Mouse (Mus musculus) embryonic facial prominence, embryonic 13.5 days (tissue): ENCODE data around the gene Il1f6. TPM values are rescaled to one million over a fixed set of nuclear protein-coding genes. Genes with fewer than 3 reads are reported as not detected.
"Not testable (repeated sequence)": the region's sequence is repeated elsewhere in the genome, so short reads cannot be mapped to it uniquely, and the experiment has no call there.

Source experiments
- ATAC-seq: fragments of 200-750 bp; cut with Nextera tagmentation; 2 replicates; pipeline ENCODE4 v1.8.0; 2017; ENCODE audit warnings: low read depth; ENCODE audit not compliant: insufficient number of reproducible peaks, insufficient read depth, low FRiP score, low TSS enrichment
- H3K27ac ChIP-seq: fragments of 300-500 bp; sonication (generic); 2 replicates; pipeline ENCODE4 v1.5.1; 2015; ENCODE audit warnings: moderate library complexity, mild to moderate bottlenecking, inconsistent platforms
- H3K27me3 ChIP-seq: fragments of 300-500 bp; sonication (generic); 2 replicates; pipeline ENCODE4 v1.6.1; 2015; ENCODE audit warnings: mild to moderate bottlenecking, inconsistent platforms
- H3K36me3 ChIP-seq: fragments of 300-500 bp; sonication (generic); 2 replicates; pipeline ENCODE4 v1.6.1; 2015; ENCODE audit warnings: mild to moderate bottlenecking, inconsistent platforms
- H3K4me1 ChIP-seq: fragments of 300-500 bp; sonication (generic); 2 replicates; pipeline ENCODE4 v1.6.1; 2015; ENCODE audit warnings: inconsistent platforms
- H3K4me2 ChIP-seq: fragments of 300-500 bp; sonication (generic); 2 replicates; pipeline ENCODE4 v1.6.1; 2015; ENCODE audit warnings: moderate library complexity, mild to moderate bottlenecking, inconsistent platforms
- H3K4me3 ChIP-seq: fragments of 300-500 bp; sonication (generic); 2 replicates; pipeline ENCODE4 v1.5.1; 2015; ENCODE audit warnings: mild to moderate bottlenecking, inconsistent platforms
- H3K9ac ChIP-seq: fragments of 300-500 bp; sonication (generic); 2 replicates; pipeline ENCODE4 v1.6.1; 2015; ENCODE audit warnings: mild to moderate bottlenecking, inconsistent platforms
- H3K9me3 ChIP-seq: fragments of 300-500 bp; sonication (generic); 2 replicates; pipeline ENCODE4 v1.6.1; 2016; ENCODE audit warnings: inconsistent platforms
- WGBS: fragments of 180-500 bp; shearing (Covaris S2); methylation state at CpG from one replicate; pipeline ENCODE4 v1.1.7; 2015; ENCODE audit warnings: mixed read lengths; 5-methylcytosine and 5-hydroxymethylcytosine counted together
- polyA plus RNA-seq: library from polyadenylated mRNA; unstranded; fragments of >200 nt; fragmentation: Nextera tagmentation; extraction: Ambion mirVana; gene quantifications from 2 replicates; pipeline ENCODE4 v1.2.1, GENCODE M21; 2015

Gene Il1f6
- not detected in 2 replicates for polyA plus RNA-seq

- no peaks in the 10 kb centered on the region for H3K4me1 ChIP-seq
- H3K36me3 ChIP-seq = no peaks in the 10 kb centered on the region
- no peaks in the 10 kb centered on the region for H3K27me3 ChIP-seq
- H3K4me3 ChIP-seq = no peak within 1 kb of the TSS
- no peak within 1 kb of the TSS for H3K27ac ChIP-seq
- WGBS = 70% methylated on average over 2 of the region's 2 CpGs
- no peak within 1 kb of the TSS for H3K9ac ChIP-seq
- no peaks in the 10 kb centered on the region for H3K9me3 ChIP-seq
- no peak for ATAC-seq
- H3K4me2 ChIP-seq = no peak within 1 kb of the TSS
Observed at GRCm38 (mm10) chr2:24215118-24215517, at the start of gene Il1f6. Gene Il1f6, plus strand, starts transcription at chr2:24215418.

DNA sequence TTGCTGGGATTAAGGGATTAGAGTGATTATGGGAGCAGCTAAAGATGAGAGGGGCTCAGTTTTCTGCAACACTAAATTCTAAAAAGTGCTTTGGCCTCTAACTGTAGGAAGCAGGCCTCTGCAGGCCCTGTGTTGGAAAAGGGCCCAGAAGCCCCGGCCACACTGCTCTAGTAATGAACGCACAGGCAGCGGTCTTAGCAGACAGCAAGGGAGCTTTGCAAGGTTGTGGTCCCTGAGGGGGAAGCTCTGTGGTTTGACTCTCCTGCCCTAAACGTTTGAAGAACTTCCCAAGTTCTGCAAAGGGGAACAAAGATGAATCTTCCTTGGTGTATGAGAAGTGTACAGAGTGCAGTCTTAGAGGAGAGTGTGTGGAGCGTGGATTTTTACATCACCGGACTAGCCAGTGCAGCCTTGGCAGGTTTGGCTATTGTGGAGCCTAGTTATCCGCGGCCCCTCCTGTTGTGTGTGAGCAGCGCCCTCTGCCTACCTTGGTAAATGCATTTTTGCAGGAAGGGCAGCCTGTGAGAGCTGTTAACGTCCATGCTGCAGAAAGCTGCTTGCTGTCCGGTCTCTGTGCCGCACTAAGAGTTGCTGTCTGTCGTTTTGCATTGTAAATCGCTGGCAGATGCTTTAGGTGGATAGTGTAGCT, 33.4 kb upstream of the Il1f6 start:
- H3K9me3 ChIP-seq, H3K9ac ChIP-seq, H3K27me3 ChIP-seq, H3K36me3 ChIP-seq, H3K4me1 ChIP-seq, H3K27ac ChIP-seq, ATAC-seq: not testable (repeated sequence)
- Histone ChIP-seq H3K4me3 (peak overlapping the region; percentile 19), H3K4me2 (peak overlapping the region; percentile 47)
- 11% methylated on average over 14 of the region's 14 CpGs for WGBS

- not testable (repeated sequence) for H3K4me1 ChIP-seq, H3K36me3 ChIP-seq, H3K9me3 ChIP-seq, H3K9ac ChIP-seq, H3K27ac ChIP-seq, H3K27me3 ChIP-seq, ATAC-seq
- WGBS = 52% methylated on average over 13 of the region's 13 CpGs
- peak overlapping the region; percentile 47 for H3K4me2 ChIP-seq
- peak overlapping the region; percentile 19 for H3K4me3 ChIP-seq
Observed at GRCm38 (mm10) chr2:24182423-24183147, 32.6 kb upstream of the Il1f6 start.

DNA sequence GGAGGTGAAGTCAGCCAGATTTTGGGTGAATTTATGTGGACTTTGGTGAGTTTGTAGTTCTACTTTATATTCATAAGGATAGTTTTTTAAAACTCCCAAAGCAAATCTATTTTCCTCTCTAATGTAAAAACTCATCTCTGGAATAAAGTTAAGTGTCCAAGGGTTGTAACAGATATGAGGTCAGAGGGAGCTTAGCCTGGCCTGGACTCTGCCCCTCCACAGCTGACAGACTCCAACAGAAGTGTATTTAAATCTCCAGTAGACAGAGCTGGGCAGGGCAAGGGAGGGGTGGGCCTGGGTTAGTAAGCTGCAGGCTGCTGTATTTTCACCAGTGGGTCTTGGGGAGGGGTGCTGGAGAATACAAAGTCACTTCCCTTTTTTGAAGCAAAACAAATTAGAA, 31.1 kb upstream of the Il1f6 start:
- not testable (repeated sequence) for H3K4me3 ChIP-seq, H3K9ac ChIP-seq, H3K4me1 ChIP-seq, H3K9me3 ChIP-seq, H3K27me3 ChIP-seq, H3K36me3 ChIP-seq, H3K4me2 ChIP-seq, H3K27ac ChIP-seq, ATAC-seq

DNA sequence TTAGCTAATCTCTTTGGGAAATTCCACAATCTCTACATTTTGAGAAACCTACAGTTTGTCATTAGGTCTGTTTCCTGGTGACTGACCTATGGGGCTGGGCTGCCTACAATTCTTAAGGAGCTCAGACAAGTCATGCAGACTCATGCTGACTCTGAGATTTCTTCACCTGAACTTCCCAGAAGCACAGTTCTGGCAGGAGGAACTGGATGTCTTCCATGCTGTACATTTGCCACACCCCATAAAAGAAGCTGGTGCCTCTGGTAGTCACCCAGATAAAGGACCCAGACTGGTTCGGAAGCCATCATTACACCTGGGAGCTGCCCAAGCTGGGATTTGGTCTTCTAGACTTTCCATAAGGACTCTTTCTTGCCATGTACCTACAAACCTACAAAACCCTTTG, 29.0 kb upstream of the Il1f6 start, which contains the start of gene Il1f9:
Gene Il1f9 (plus strand): TSS at position 301 of the 400 bp plus-strand sequence.
- 92% methylated on average over 1 of the region's 1 CpGs for WGBS

GRCm38 (mm10) chr2:24187585-24187984, 27.6 kb upstream of the Il1f6 start:
- Histone ChIP-seq H3K4me2 (no peak overlapping the region), H3K4me3 (no peak overlapping the region), H3K27me3 (no peaks in the 10 kb centered on the region), H3K36me3 (no peaks in the 10 kb centered on the region), H3K4me1 (no peaks in the 10 kb centered on the region), H3K9me3 (no peaks in the 10 kb centered on the region), H3K27ac (no peak overlapping the region), H3K9ac (no peak overlapping the region)
- ATAC-seq = no peak
- WGBS = 67% methylated on average over 6 of the region's 6 CpGs

More for the DNA sequence above, 29.0 kb upstream of the Il1f6 start, which contains the start of gene Il1f9:
- no peak within 1 kb of the TSS for H3K27ac ChIP-seq
- no peaks in the 10 kb centered on the region for H3K27me3 ChIP-seq
- no peak within 1 kb of the TSS for H3K4me3 ChIP-seq
- no peaks in the 10 kb centered on the region for H3K4me1 ChIP-seq
- no peaks in the 10 kb centered on the region for H3K9me3 ChIP-seq
- no peak within 1 kb of the TSS for H3K4me2 ChIP-seq
- no peak within 1 kb of the TSS for H3K9ac ChIP-seq
- no peaks in the 10 kb centered on the region for H3K36me3 ChIP-seq
- no peak for ATAC-seq

GRCm38 (mm10) chr2:24188189-24188588, 27.0 kb upstream of the Il1f6 start:
- Histone ChIP-seq H3K9ac (no peak overlapping the region), H3K9me3 (no peaks in the 10 kb centered on the region), H3K4me3 (no peak overlapping the region), H3K4me2 (no peak overlapping the region), H3K27me3 (no peaks in the 10 kb centered on the region), H3K36me3 (no peaks in the 10 kb centered on the region), H3K27ac (no peak overlapping the region), H3K4me1 (no peaks in the 10 kb centered on the region)
- WGBS = 57% methylated on average over 1 of the region's 1 CpGs
- ATAC-seq = no peak

DNA sequence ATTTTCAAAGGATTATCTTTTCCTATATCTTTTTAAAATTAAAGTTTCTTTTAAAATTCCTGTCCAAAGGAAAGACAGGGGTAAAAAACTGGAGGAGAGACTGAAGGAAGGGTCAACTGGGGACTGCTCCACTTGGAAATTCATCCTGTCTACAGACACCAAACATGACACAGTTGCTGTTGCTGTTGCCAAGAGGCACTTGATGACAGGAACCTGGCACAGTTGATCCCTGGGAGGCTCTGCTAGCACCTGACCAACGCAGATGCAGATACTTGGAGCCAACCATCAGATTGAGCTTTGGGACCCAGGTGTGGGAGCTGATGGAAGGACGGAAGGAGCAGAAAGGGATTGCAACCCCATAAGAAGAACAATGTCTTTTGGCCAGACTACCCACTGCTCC, 12.0 kb downstream of the Il1f6 start:
- Histone ChIP-seq H3K27ac (no peak overlapping the region), H3K4me1 (no peaks in the 10 kb centered on the region), H3K4me2 (no peak overlapping the region), H3K27me3 (no peaks in the 10 kb centered on the region), H3K36me3 (no peaks in the 10 kb centered on the region), H3K4me3 (no peak overlapping the region), H3K9me3 (no peaks in the 10 kb centered on the region), H3K9ac (no peak overlapping the region)
- 75% methylated on average over 2 of the region's 2 CpGs for WGBS
- no peak for ATAC-seq

DNA sequence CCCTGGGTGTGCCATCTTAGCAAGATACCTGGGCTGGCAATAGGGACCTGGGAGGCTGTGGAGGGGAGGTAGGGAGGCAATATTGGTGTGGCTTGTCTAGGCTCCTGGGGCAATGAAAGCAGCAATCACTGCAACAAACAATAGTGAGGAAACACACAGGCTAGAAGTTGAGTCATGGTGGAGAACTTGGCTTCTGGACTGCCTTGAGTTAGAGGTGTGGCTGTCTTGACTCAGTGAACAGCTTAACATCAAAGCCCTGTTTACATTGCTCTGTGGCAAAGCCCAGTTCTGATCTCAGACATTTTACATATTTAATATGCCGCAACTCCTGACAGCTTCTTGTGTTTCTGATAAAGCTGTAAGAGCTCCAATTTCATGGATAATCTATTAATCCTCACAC, 52.3 kb downstream of the Il1f6 start:
- no peak overlapping the region for H3K27ac ChIP-seq
- no peaks in the 10 kb centered on the region for H3K36me3 ChIP-seq
- H3K9me3 ChIP-seq = no peaks in the 10 kb centered on the region
- H3K27me3 ChIP-seq = no peaks in the 10 kb centered on the region
- ATAC-seq = no peak
- no peaks in the 10 kb centered on the region for H3K4me1 ChIP-seq
- no peak overlapping the region for H3K4me2 ChIP-seq
- H3K9ac ChIP-seq = no peak overlapping the region
- H3K4me3 ChIP-seq = no peak overlapping the region
- 77% methylated on average over 1 of the region's 1 CpGs for WGBS

DNA sequence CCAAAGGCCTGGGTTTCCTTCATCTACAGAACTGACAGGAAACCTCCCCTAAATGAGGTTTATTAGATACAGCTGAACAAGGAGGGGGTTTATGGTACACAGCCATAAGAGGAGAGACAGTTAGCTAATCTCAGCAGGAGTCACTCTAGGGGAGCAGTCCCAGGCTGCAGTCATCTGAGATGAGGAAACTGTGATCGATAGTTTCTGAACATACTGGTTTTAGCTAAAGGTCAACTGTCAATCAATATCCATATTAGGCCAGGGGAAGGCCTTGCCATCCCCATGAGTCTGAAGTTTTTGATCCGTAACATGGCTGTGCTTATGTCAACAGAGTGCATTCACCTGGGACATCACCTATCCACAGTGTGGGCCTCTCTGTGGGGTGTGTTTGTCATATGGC, 58.4 kb downstream of the Il1f6 start:
- H3K36me3 ChIP-seq = no peaks in the 10 kb centered on the region
- WGBS = 78% methylated on average over 2 of the region's 2 CpGs
- H3K4me3 ChIP-seq = no peak overlapping the region
- no peak overlapping the region for H3K27ac ChIP-seq
- no peak overlapping the region for H3K4me2 ChIP-seq
- no peak overlapping the region for H3K9ac ChIP-seq
- no peaks in the 10 kb centered on the region for H3K27me3 ChIP-seq
- H3K4me1 ChIP-seq = no peaks in the 10 kb centered on the region
- no peaks in the 10 kb centered on the region for H3K9me3 ChIP-seq
- ATAC-seq = no peak

DNA sequence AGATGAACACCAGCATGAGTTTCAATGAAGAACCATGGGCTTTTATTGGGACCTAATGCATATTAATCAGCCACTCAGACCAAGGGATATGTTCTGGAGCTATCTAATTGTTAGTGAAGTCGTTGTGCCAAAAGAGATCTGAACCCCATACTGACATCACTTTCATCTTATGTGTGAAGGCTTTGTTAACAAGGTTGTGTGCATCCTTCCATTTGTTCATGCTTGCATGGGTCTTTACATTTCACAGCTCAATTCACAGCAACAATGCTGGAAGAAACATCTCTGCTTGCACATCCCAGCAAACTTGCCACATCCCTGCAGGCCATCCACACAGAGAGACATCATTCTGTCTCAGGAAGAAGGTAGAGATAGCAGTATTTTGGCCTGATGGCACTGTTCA, 59.9 kb downstream of the Il1f6 start:
- H3K4me2 ChIP-seq = no peak overlapping the region
- WGBS = 37% methylated on average over 1 of the region's 1 CpGs
- H3K4me1 ChIP-seq = no peaks in the 10 kb centered on the region
- H3K4me3 ChIP-seq = no peak overlapping the region
- no peaks in the 10 kb centered on the region for H3K36me3 ChIP-seq
- H3K27ac ChIP-seq = no peak overlapping the region
- H3K27me3 ChIP-seq = no peaks in the 10 kb centered on the region
- H3K9ac ChIP-seq = no peak overlapping the region
- ATAC-seq = no peak
- H3K9me3 ChIP-seq = no peaks in the 10 kb centered on the region
